Mouse (Mus musculus) heart, adult 2 months (tissue): ENCODE results near the gene Ankdd1b. TPM values are rescaled to one million over a fixed set of nuclear protein-coding genes. Genes with fewer than 3 reads are reported as not detected.

Experiments used
- DNase-seq, 2 experiments: peaks; one replicate each; pipeline ENCODE4 v3.0.0; 2021
- H3K27ac ChIP-seq: fragments of 200-600 bp; 2 replicates; pipeline ENCODE4 v1.8.1; 2022
- H3K27me3 ChIP-seq: fragments of 200-500 bp; 2 replicates; pipeline ENCODE4 v1.6.1; 2012; ENCODE audit warnings: mild to moderate bottlenecking, low read length, inconsistent platforms, mixed read lengths; ENCODE audit not compliant: control insufficient read depth, insufficient read depth
- H3K36me3 ChIP-seq: fragments of 200-500 bp; 2 replicates; pipeline ENCODE4 v1.6.1; 2012; ENCODE audit warnings: low read length, inconsistent platforms; ENCODE audit not compliant: control insufficient read depth, insufficient read depth
- H3K4me1 ChIP-seq: fragments of 200-500 bp; 2 replicates; pipeline ENCODE4 v1.6.1; 2011; ENCODE audit warnings: low read length; ENCODE audit not compliant: control insufficient read depth, insufficient read depth
- H3K4me3 ChIP-seq: fragments of 200-600 bp; 2 replicates; pipeline ENCODE4 v1.8.1; 2022
- H3K79me2 ChIP-seq: fragments of 200-500 bp; replicated peaks from 2 replicates; pipeline ENCODE4 v1.6.1; 2012; ENCODE audit warnings: mild to moderate bottlenecking, inconsistent platforms, low read length, moderate library complexity, mixed read lengths; ENCODE audit not compliant: control insufficient read depth, insufficient read depth
- H3K9ac ChIP-seq: fragments of 200-500 bp; 2 replicates; pipeline ENCODE4 v1.6.1; 2012; ENCODE audit warnings: low read depth, mild to moderate bottlenecking, control low read depth, inconsistent platforms, low read length, mixed read lengths
- CTCF ChIP-seq: fragments of 200-600 bp; IDR thresholded peaks from 2 replicates; pipeline ENCODE4 v1.8.1; 2022; ENCODE audit warnings: antibody characterized with exemption, mild to moderate bottlenecking, moderate library complexity
- EP300 ChIP-seq: fragments of 200-500 bp; IDR thresholded peaks from 2 replicates; pipeline ENCODE4 v1.6.1; 2011; ENCODE audit warnings: low read depth, low read length, control low read depth; ENCODE audit not compliant: insufficient read depth
- POLR2A ChIP-seq: fragments of 200-500 bp; IDR thresholded peaks from 2 replicates; pipeline ENCODE4 v1.6.1; 2011; ENCODE audit warnings: mild to moderate bottlenecking, low read depth, low read length, control low read depth; ENCODE audit not compliant: insufficient read depth
- WGBS: fragments of 180-500 bp; shearing (Covaris S2); methylation state at CpG from one replicate; pipeline ENCODE4 v1.1.7; 2018; 5-methylcytosine and 5-hydroxymethylcytosine counted together
- intact Hi-C: fragments of 180-260 bp; cut with DNase I; formaldehyde crosslinking; loops from one replicate; pipeline ENCODE4 v1.15.1; 2025
- polyA plus RNA-seq: library from polyadenylated mRNA; depleted of rRNA; stranded (reverse); fragments of >200 nt; gene quantifications from 2 replicates; pipeline ENCODE4 v1.2.3, GENCODE M21; 2012
- total RNA-seq, 2 experiments: library from RNA; stranded (reverse); gene quantifications; 2 replicates each; pipeline ENCODE4 v1.2.3; 2021

The Ankdd1b gene
- total and polyA plus RNA-seq, 3 experiments, result 0.26 to 0.45 (median 0.41) TPM

GRCm38 (mm10) chr13:96434899-96435331 lies 36.1 kb downstream of the Ankdd1b start:
- TF ChIP-seq POLR2A, result no peak
- TF ChIP-seq EP300, result no peak
- no peak for TF ChIP-seq CTCF
- Histone ChIP-seq H3K4me1 (peaks cover 19% of the 10 kb centered on the region), H3K36me3 (no peaks in the 10 kb centered on the region), H3K27ac (no peak overlapping the region), H3K79me2 (no peaks in the 10 kb centered on the region), H3K4me3 (no peak overlapping the region), H3K27me3 (no peaks in the 10 kb centered on the region), H3K9ac (no peak overlapping the region)
- 22% methylated on average over 5 of the region's 5 CpGs for WGBS
- intact Hi-C loops, result loop anchor here (5.0 kb wide), 1 partner anchor 62 kb away; no protein-coding TSS in a partner anchor
- DNase-seq, result peak; percentile 24 to 30

GRCm38 (mm10) chr13:96433648-96434190 lies 37.3 kb downstream of the Ankdd1b start:
- Histone ChIP-seq H3K79me2 (no peaks in the 10 kb centered on the region), H3K36me3 (no peaks in the 10 kb centered on the region), H3K4me1 (peaks cover 19% of the 10 kb centered on the region), H3K27ac (no peak overlapping the region), H3K27me3 (no peaks in the 10 kb centered on the region), H3K4me3 (no peak overlapping the region), H3K9ac (no peak overlapping the region)
- DNase-seq, result no peak
- intact Hi-C loops, result loop anchor here (2.0 to 5.0 kb wide), 2 partner anchors 64 to 109 kb away; partner anchors contain the start of genes Col4a3bp and Polk
- WGBS, result 37% methylated on average over 11 of the region's 11 CpGs
- TF ChIP-seq CTCF (no peak), EP300 (no peak), POLR2A (no peak)

GRCm38 (mm10) chr13:96433041-96433440 lies 38.0 kb downstream of the Ankdd1b start:
- H3K79me2 ChIP-seq, result no peaks in the 10 kb centered on the region
- H3K9ac ChIP-seq, result no peak overlapping the region
- no peak for DNase-seq
- H3K4me3 ChIP-seq, result no peak overlapping the region
- peaks cover 19% of the 10 kb centered on the region for H3K4me1 ChIP-seq
- WGBS, result 78% methylated on average over 6 of the region's 6 CpGs
- no peak overlapping the region for H3K27ac ChIP-seq
- intact Hi-C loops, result loop anchor here (2.0 to 5.0 kb wide), 2 partner anchors 64 to 110 kb away; partner anchors contain the start of genes Col4a3bp and Polk
- H3K36me3 ChIP-seq, result no peaks in the 10 kb centered on the region
- H3K27me3 ChIP-seq, result no peaks in the 10 kb centered on the region
- TF ChIP-seq POLR2A, result no peak
- TF ChIP-seq EP300, result no peak
- no peak for TF ChIP-seq CTCF

GRCm38 (mm10) chr13:96432376-96432811 lies 38.6 kb downstream of the Ankdd1b start:
- intact Hi-C loops, result loop anchor here (2.0 to 5.0 kb wide), 2 partner anchors 65 to 110 kb away; partner anchors contain the start of genes Col4a3bp and Polk
- Histone ChIP-seq H3K27ac (no peak overlapping the region), H3K36me3 (no peaks in the 10 kb centered on the region), H3K4me3 (no peak overlapping the region), H3K79me2 (no peaks in the 10 kb centered on the region), H3K4me1 (peaks cover 19% of the 10 kb centered on the region), H3K9ac (no peak overlapping the region), H3K27me3 (no peaks in the 10 kb centered on the region)
- DNase-seq, result no peak
- TF ChIP-seq POLR2A (no peak), CTCF (no peak), EP300 (no peak)
- WGBS, result 78% methylated on average over 3 of the region's 3 CpGs

GRCm38 (mm10) chr13:96431595-96432156 lies 39.3 kb downstream of the Ankdd1b start:
- Histone ChIP-seq H3K79me2 (no peaks in the 10 kb centered on the region), H3K27me3 (no peaks in the 10 kb centered on the region), H3K9ac (no peak overlapping the region), H3K4me1 (peaks cover 19% of the 10 kb centered on the region), H3K4me3 (no peak overlapping the region), H3K27ac (no peak overlapping the region), H3K36me3 (no peaks in the 10 kb centered on the region)
- TF ChIP-seq EP300 (peak; percentile 88), POLR2A (no peak)
- peak; percentile 85 to 91 for DNase-seq
- intact Hi-C loops, result loop anchor here (1.0 to 5.0 kb wide), 3 partner anchors 66 to 162 kb away; partner anchors contain the start of genes Col4a3bp and Polk
- WGBS, result 28% methylated on average over 12 of the region's 12 CpGs

GRCm38 (mm10) chr13:96428531-96428930 lies 42.5 kb downstream of the Ankdd1b start:
- no peak overlapping the region for H3K27ac ChIP-seq
- 53% methylated on average over 5 of the region's 5 CpGs for WGBS
- no peaks in the 10 kb centered on the region for H3K27me3 ChIP-seq
- H3K36me3 ChIP-seq, result no peaks in the 10 kb centered on the region
- no peak overlapping the region for H3K4me3 ChIP-seq
- peaks cover 3% of the 10 kb centered on the region for H3K4me1 ChIP-seq
- H3K9ac ChIP-seq, result no peak overlapping the region
- no peak for TF ChIP-seq CTCF
- TF ChIP-seq POLR2A, result no peak
- TF ChIP-seq EP300, result no peak
- no peaks in the 10 kb centered on the region for H3K79me2 ChIP-seq
- intact Hi-C loops, result no loop called here
- DNase-seq, result no peak
